Mouse (Mus musculus): ENCODE measurements around the gene Hsf2bp.

Gene Hsf2bp

DNA sequence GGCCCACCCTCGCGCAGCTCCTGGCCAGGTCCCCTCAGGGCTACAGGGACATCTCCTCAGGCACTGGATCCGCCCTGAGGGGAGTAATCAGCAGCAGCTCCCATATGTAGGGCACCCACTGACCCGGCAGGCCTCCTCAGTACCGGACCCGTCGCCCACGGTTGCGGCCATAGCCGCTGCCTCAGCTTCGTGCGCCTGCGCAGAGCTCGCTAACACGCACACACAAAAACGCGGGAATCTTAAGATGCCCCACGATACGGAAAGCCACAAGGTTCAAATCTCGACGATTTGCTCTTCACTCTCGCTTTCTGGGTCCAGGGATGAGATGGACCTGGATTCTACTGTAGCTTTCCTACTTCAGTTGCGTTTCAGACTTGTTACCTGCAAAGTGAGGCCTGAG is 1.8 kb downstream of the Hsf2bp start:
- in situ Hi-C loops (cut with MboI, MseI) = loop anchor here (10.0 kb wide), 1 partner anchor 520 kb away; the partner anchor contains the start of gene Wdr4

DNA sequence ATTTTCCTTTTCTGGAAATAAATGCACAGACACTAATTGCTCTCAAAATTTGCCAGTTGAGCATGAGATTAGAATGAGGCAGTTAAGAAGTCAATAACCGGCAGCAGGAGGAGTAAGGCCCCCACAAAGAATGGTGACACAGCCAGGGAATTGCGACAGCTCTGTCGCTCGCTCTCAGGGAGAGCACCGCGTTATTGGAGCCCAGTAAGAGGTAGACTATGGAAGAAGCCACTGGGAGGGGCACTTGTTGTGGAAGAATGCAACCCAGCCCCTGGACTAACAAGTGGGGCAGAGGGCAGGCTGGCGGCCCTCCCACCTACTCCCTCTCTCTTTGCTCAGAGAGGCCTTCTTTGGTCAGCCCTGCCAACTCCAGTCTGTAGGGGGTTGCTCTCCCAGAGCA is 4.5 kb downstream of the Hsf2bp start:
- in situ Hi-C loops (cut with MboI, MseI) = loop anchor here (10.0 kb wide), 1 partner anchor 517 kb away; the partner anchor contains the start of gene Wdr4

DNA sequence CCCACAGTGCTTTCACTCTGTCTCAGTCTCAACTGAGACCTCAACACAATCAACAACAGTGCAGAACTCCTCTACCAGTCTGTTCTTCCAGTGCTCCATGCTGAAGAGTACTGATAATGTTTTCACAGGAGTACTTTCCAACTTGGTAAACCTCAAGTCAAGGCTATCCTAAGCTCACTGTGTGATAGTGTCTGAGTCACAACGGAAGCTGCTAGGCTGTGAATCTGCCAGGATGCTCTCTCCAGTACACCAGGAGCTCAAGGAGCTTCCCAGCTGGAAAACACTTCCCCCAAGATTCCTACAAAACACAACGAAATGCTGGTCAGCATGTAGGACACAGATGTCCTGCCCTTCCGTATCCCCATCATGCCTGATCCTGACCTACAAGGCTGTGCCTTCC is 7.8 kb downstream of the Hsf2bp start:
- in situ Hi-C loops (cut with MboI, MseI) = loop anchor here (5.0 kb wide), 1 partner anchor 346 kb away; no protein-coding TSS in a partner anchor

DNA sequence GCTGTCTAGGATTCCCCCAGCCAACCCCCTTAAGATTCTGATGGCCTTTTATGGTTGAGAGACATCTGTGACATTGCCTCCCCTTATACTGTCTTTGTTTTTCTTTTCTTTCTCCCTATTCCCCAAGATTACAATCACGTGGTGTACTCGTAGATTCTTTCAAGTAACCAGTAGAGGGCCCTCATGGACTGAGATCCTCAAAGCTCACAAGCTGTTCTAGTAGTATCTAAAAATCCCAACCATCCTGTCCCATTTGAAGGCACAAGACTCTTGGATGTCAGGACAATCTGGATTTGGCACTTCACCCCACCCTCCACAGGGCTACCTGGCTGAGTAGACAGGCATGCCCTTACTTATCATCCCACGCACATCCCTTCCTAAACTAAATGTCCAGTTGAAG is 8.5 kb downstream of the Hsf2bp start:
- in situ Hi-C loops (cut with MboI, MseI) = loop anchor here (5.0 kb wide), 1 partner anchor 345 kb away; no protein-coding TSS in a partner anchor

DNA sequence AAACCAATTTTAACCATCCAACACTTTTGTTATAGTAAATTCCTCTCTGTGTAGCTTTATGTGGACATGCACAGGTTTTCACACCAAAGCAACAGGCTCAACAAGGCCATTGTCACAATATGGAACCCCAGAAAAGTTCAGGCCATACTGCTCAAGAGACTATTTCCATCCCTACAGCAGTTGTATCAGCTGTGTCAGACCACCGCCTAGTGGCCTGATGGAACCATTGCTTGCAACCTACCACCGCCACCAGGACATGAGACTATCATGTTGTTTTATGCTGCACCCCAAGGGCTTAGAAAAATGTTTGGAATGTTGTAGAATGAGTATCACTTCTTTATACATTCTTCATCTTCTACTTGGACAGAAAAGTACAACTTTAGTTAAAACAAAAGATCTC is 10.8 kb downstream of the Hsf2bp start:
- in situ Hi-C loops (cut with MboI, MseI) = loop anchor here (5.0 kb wide), 1 partner anchor 343 kb away; no protein-coding TSS in a partner anchor

DNA sequence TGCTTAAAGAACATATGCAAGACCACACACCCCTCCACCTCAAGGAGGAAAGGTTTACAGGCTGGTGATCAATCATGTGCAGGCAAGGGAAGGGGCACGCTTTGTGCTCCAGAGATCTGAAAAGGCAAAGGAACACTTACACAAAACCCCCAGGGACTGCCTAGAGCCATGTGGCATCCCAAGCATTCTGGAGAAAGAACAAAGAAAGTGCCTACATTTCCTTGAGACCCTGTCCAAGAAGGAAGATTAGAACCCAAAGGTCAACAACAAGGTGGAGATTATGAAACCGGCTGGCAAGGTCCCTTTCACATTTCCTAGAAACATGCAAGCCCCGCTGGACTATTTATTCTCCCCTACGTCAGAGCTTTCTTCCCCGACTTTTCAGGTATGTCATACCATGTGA is 11.5 kb downstream of the Hsf2bp start:
- in situ Hi-C loops (cut with MboI, MseI) = loop anchor here (5.0 kb wide), 1 partner anchor 342 kb away; no protein-coding TSS in a partner anchor

DNA sequence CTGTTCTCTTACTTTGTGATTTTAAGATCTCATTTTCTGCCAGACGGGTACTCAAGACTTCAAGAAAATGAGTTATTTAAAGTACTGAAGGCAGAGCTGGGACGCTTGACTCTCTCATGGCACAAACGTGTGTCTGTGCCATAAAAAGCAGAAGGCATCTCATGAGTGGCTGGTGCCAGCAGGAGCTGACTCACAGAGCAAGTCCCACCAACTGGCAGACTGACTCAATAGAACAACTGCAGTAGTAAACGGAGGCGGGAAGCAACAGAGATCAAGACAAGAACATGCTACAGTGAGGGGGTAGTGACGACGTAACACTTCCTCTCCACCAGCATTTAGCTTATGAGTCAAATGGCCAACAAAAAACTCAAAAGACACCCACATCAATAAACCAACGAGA is 13.1 kb downstream of the Hsf2bp start:
- in situ Hi-C loops (cut with MboI, MseI) = no loop called here

DNA sequence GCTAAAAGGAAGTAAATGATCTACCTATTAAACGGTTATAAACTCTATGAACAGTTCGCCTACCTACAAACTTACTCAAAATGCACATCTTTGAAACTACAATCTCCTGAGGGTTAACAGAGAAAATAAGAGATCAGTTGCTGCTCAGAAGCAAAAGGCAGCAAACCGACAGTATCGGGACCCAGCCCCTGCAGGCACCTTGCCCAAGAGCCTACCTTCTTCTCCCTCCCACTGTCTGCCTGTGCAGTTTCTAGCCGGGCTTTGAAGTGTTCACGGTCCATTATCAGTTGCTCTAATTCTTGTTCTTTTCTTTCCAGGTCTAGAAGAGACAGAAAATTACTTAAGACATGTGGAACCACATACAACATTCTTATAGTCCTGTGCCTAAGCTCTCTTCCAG is 13.6 kb downstream of the Hsf2bp start:
- in situ Hi-C loops (cut with MboI, MseI) = no loop called here

DNA sequence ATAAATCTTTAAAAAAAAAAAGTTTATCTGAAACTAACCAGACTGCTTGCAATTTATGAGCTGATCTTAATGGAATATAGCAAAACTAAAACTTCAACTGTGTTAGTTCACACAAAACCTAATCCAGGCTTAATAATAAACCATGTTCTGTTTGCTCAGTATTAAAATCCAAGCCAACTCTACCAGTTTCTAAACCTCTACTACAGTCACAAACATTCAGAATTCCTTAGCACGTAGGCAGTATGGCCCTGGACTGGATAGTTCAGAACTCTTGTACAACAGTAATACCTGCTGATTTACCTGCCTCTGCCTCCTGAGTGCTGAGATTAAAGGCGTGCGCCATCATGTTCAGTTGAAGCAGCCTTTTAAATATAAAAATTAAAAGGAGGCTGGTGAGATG is 14.2 kb downstream of the Hsf2bp start:
- in situ Hi-C loops (cut with MboI, MseI) = no loop called here

DNA sequence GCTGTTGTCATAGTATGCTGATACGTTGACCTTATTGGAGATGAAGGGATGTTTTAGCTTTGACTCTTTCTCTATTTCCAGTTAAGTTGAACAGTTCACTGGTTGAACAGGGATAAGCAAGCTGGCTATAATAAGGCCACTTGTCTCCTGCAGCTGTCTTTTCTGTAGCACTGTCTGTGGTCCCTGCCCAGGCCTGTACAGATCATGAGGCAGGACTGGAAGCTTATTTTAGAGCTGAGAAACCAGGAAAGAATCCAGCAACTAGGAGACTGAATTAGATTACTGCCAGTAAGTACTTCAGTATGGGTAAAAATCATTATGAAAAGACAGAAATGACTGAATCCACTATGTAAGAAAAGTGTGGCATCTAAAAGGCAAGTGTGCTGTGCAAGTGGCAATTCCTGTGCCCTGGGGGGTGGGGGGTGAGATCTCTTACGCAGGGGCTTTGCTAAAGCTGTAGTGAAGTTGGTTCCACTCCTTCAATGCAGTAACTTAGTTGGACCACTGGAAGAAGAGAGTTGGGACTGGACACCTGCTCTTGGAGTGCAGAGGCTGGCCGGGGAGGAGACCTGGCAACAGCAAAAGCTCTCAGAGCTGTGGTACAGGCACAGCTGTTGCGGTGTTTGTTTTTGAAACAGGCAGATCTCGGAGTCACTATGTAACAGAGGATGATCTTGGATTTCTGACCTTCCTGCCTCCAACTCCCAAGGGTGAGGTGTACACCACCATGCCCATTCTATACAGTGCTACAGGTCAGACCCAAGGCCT is 17.8 kb downstream of the Hsf2bp start:
- in situ Hi-C loops (cut with MboI, MseI) = no loop called here

DNA sequence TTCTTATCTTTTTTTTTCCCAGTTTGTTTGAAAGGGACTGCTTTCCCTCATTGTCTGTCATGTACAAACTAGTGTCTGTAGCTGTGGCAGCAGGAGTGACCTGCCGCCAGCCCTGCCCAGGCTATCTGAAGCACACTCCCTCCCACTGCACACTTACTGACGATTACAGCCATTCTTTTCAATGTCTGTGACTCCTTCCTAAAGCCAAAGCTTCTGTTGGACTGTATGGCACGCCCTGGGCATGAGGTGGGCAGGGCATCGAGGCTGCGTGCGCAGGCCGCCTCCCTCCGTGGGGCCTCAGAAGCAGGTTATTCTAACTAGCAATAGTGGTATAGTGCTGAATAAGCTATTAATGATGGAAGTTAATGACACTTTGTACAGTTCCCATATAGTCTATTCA is 19.7 kb downstream of the Hsf2bp start:
- in situ Hi-C loops (cut with MboI, MseI) = no loop called here

DNA sequence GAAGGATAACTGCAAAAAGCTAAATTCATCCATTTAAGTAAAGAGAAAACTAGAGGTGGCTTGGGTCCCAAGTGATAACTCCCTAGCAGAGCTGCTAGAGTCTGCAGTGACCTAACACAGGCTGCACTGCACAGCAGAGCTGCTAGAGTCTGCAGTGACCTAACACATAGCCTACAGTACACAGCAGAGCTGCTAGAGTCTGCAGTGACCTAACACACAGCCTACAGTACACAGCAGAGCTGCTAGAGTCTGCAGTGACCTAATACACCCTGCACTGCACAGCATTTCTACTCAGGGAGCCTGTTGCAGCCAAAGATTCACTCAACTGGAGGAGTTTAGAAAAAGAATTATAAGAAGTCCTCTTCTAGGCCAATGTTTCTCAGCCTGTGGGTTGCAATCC is 22.5 kb downstream of the Hsf2bp start:
- in situ Hi-C loops (cut with MboI, MseI) = no loop called here

DNA sequence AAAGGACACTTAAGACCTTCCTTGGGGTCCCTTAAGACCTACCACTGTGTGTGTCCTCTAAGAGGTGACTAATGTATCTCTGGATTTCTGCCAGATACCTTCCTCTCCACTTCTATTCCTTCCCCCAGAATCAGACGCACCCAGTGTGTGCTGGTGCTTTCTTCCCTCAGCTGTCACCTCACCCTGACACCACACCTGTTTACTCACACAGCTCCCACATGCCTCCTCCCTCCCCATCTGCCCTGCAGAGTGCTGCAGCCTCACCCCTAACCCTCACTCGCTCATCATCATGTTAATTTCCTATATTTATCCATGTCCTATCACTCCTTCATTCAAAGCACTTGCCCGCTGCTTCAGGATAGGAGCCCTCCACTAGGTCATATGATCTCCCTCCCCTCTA is 23.9 kb downstream of the Hsf2bp start:
- in situ Hi-C loops (cut with MboI, MseI) = no loop called here

DNA sequence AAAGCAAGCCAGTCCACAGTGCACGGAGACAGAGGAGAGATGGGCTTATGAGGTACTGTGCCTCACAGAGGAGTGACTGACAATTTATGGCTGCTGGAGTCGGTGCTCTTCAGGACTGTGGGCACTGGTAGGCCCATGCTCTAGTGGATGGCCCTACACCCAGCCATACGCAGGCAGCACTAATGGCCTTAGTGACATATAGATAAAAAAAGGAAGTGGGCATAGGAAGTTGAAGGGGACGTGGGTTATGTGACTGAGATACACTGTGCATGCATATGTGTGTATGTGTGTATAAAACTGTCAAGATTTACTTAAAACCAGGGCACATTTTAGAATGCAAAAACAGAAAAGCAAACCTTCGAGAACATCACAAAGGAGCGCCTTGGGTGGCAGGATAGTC is 24.5 kb downstream of the Hsf2bp start:
- in situ Hi-C loops (cut with MboI, MseI) = no loop called here

DNA sequence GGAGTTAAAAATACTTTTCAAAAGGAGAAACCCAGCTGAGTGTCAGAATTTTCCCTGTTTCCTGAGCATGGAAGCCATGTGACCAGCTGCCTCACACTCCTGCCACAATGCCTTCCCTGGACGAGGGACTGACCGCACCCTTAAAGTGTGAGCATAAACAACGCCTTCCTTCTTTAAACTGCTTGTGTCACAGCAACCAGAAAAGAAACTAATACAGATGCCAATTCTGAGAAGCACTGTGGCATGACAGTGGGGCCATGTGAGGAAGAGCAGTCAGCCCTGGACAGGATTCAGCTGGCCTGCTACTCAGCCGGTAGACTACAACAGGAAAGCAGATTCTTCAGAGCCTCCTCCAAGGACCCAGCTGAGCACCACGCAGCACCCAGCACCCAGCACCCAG is 29.3 kb downstream of the Hsf2bp start:
- in situ Hi-C loops (cut with MboI, MseI) = no loop called here

DNA sequence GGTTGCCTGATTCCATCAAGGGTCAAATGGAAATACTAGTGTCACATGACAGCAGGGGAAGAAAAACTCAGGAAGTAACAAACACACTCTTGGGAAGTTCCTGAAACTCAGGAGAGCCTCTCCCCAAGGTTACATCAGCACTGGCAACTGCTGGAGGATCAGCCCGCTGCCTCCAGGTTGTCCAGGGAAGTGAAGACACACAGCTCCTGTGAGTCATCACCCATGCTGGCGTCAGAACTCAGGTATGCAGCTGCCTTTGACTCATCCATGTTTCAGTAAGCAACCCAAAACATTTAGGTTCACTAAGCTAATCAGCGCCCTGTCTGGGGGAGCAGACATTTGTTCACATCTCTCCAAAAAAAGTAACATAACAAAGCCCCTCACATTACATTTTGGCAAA is 32.9 kb downstream of the Hsf2bp start:
- in situ Hi-C loops (cut with MboI, MseI) = no loop called here

DNA sequence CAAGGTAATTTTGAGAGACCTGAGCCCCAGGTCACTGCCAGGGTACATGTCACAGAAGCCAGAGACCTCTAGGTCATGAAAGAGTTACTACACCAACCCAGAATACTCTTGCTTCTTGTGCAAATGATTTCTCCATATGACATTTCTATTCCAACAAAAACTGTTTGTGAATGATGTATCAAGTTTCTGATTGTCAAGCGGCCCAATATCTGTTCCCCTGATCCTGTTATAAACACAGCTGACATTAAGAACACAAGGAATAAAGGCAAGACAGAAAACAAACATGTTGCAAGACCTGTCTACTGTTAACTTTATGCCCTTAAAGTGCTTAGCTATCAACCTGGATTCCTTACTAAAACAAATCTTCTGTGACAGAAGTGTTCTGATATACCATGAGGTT is 37.8 kb downstream of the Hsf2bp start:
- in situ Hi-C loops (cut with MboI, MseI) = no loop called here

DNA sequence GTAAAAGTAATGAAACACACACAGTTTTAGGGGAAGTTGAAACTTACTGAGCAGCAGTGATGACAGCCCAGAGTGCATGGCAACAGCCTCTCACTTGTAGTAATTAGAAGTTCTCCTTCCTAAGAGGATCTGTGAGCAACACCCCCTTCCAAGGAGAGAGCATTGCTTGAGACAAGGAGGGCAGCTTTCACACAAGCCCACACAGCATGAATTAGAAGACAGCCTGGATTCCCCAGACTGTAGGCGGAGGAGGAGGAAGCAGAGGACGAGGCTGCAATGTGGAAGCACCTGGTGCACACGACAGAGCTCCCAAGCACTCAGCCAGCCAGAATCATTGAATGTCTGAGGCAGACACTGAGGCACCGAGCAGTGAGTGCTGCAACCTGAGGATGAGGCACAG is 39.8 kb downstream of the Hsf2bp start:
- in situ Hi-C loops (cut with MboI, MseI) = no loop called here

DNA sequence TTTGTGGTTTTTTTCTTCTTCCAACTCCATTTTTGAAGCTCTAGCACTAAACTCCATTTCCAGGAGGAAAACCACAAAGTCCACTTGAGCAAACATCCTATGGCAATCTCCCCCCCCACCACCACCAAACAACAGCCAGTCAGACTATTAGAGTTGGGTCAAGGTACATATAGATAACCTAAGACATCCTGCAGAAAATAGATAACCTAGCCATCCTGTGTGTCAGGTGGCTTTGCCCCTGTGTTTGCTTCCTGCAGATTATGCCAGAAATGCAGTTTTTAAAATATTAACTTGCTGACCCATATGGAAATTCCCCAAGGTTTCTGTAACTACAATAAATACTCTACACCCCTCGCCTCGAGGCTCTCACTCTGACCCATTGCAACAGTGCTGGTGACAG is 40.4 kb downstream of the Hsf2bp start:
- in situ Hi-C loops (cut with MboI, MseI) = no loop called here

DNA sequence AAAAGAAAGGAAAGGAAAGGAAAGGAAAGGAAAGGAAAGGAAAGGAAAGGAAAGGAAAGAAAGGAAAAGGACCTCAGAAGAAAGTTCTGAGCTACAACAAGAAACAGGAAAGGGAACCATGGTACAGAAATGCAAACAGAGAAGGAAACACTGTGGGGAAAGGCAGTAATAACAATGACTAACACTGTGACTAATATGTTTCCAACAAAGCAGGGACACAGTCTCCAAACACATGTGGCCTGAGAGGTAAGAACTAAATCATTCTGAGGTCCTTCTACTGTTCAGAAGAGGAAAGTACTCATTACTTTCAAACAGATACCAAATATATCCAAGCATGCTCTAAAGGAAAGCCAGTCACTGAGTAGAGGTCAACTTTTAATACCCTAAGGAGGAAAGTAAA is 42.0 kb downstream of the Hsf2bp start:
- in situ Hi-C loops (cut with MboI, MseI) = no loop called here

DNA sequence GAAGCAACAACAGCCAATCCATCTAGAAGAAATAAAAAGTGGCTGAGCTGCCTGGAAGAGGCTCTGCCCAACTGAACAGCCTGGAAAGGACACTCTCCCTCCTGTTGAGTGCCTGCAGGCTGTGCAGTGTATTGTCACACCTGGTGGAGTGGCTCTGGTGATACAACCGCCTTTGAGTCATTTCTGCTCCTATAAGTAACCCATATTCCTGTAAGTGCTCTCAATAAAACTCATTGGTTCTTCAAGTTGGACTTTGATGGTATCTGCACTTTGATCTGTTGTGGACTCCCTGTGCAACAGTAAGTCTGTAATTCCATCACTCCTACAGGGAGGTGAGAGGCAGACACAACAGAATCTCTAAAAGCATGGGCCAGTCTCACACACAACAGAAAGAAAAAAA is 42.8 kb downstream of the Hsf2bp start:
- in situ Hi-C loops (cut with MboI, MseI) = no loop called here

DNA sequence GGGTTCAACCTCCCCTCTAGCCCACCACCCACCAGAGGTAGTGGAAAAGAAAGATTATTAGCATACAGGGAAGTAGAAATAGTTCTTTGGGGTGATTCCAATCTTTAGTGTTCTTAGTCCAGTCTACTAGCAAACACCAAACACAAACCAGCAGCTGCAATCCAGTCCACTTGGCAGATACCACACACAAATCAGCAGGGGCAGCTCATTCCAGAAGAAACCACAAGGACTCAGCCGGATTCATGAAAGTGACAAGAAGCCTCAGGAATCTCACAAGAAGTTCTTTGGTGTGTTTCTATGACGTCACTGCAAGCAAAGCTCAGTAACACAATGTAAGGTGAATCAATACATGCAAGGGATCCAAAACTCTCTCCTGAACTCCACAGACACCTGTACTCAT is 44.1 kb downstream of the Hsf2bp start:
- in situ Hi-C loops (cut with MboI, MseI) = no loop called here

DNA sequence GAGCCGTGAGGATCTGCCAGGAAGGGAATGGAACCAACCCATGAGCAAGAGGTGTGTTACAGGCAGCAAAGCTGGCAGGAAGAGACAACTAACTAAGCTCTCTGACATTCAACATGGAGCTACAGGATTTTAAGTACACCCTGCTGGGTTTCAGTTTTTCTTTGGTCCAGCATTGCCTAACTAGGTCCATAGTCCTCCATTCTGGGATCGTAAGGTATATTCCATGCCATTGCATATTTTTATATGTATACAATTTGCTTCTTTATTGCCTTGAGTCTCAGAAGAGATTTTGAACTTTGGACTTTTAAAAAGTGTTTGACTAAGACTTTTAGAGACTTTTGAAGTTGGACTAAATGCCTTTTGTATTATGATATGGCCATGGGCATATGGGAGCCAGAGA is 47.1 kb downstream of the Hsf2bp start:
- in situ Hi-C loops (cut with MboI, MseI) = no loop called here

DNA sequence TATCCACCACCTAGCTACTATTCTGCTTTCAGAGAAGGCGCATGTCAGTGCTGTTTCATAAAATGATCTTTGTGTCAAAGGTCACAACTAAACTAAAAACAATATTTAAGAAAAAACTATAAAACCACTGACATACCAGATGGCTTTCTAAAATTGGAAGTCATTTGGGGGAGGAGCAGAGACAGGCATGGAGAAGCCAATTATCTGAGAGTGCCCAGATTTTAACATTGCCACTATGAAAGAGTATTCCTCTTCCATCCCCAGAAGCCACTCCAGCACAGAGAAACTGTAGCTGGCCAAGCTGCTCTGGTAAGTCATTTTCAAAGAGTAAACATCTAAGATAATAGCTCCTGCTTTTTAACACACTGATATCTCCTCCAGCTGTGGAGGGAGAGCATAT is 49.2 kb downstream of the Hsf2bp start:
- in situ Hi-C loops (cut with MboI, MseI) = no loop called here

All from regulatory T cell (primary cell).